Mouse (Mus musculus) CD4-positive, CD25-positive, alpha-beta regulatory T cell, adult 2 months (primary cell): Measurements from ENCODE around the gene Pdgfa.
A peak's percentile ranks its signal among the peaks of the same experiment; 100 is the strongest.

Experiments used
- DNase-seq: peaks from one replicate; pipeline ENCODE4 v3.0.0-alpha.2; 2012; ENCODE audit warnings: low read depth, low spot score

Gene Pdgfa

GRCm38 (mm10) chr5:138994786-138995720 lies 2.1 kb downstream of the Pdgfa start:
- DNase-seq: peak; percentile 8

- DNase-seq: no peak
Measured at GRCm38 (mm10) chr5:138994108-138994785, 2.9 kb downstream of the Pdgfa start.

- DNase-seq: no peak
Measured at GRCm38 (mm10) chr5:138993371-138994107, 3.6 kb downstream of the Pdgfa start.

- DNase-seq: no peak
Measured at GRCm38 (mm10) chr5:138992611-138993370, 4.4 kb downstream of the Pdgfa start.

- DNase-seq: no peak
Measured at GRCm38 (mm10) chr5:138991734-138992133, 5.4 kb downstream of the Pdgfa start.

- DNase-seq: no peak
Measured at GRCm38 (mm10) chr5:138990659-138991380, 6.3 kb downstream of the Pdgfa start.

GRCm38 (mm10) chr5:138989567-138989966 lies 7.6 kb downstream of the Pdgfa start:
- DNase-seq: no peak

- DNase-seq: no peak
Measured at GRCm38 (mm10) chr5:138988764-138989163, 8.4 kb downstream of the Pdgfa start.

GRCm38 (mm10) chr5:138987994-138988393 lies 9.2 kb downstream of the Pdgfa start:
- DNase-seq: no peak

- no peak for DNase-seq
Measured at GRCm38 (mm10) chr5:138981921-138982320, 15.2 kb downstream of the Pdgfa start.

- DNase-seq: no peak
Measured at GRCm38 (mm10) chr5:138980608-138981007, 16.6 kb downstream of the Pdgfa start.

- DNase-seq: no peak
Measured at GRCm38 (mm10) chr5:138979840-138980239, 17.3 kb downstream of the Pdgfa start.

- DNase-seq: no peak
Measured at GRCm38 (mm10) chr5:138977759-138978158, 19.4 kb downstream of the Pdgfa start.

- no peak for DNase-seq
Measured at GRCm38 (mm10) chr5:138974911-138975485, 22.2 kb downstream of the Pdgfa start.

GRCm38 (mm10) chr5:138973480-138973879 lies 23.7 kb downstream of the Pdgfa start:
- no peak for DNase-seq

GRCm38 (mm10) chr5:138971405-138971804 lies 25.8 kb downstream of the Pdgfa start:
- no peak for DNase-seq

- DNase-seq: no peak
Measured at GRCm38 (mm10) chr5:138970056-138970490, 27.1 kb downstream of the Pdgfa start.

GRCm38 (mm10) chr5:138966033-138966724 lies 31.0 kb downstream of the Pdgfa start:
- no peak for DNase-seq

- no peak for DNase-seq
Measured at GRCm38 (mm10) chr5:138965590-138965989, 31.6 kb downstream of the Pdgfa start.

- no peak for DNase-seq
Measured at GRCm38 (mm10) chr5:138956427-138956833, 40.7 kb downstream of the Pdgfa start.
